Mouse (Mus musculus) cortical plate, adult 2 months (tissue): ENCODE results near the gene Tmem229b.

ENCODE experiments used
- CTCF ChIP-seq: fragments of 200-500 bp; IDR thresholded peaks from 2 replicates; pipeline ENCODE4 v1.5.1; 2011; ENCODE audit warnings: mild to moderate bottlenecking, control low read depth, low read length; ENCODE audit not compliant: insufficient read depth; ENCODE audit errors: extremely low read depth
- POLR2A ChIP-seq: fragments of 200-500 bp; IDR thresholded peaks from 2 replicates; pipeline ENCODE4 v1.6.1; 2011; ENCODE audit warnings: mild to moderate bottlenecking, low read length, control low read depth; ENCODE audit not compliant: insufficient read depth; ENCODE audit errors: extremely low read depth

DNA sequence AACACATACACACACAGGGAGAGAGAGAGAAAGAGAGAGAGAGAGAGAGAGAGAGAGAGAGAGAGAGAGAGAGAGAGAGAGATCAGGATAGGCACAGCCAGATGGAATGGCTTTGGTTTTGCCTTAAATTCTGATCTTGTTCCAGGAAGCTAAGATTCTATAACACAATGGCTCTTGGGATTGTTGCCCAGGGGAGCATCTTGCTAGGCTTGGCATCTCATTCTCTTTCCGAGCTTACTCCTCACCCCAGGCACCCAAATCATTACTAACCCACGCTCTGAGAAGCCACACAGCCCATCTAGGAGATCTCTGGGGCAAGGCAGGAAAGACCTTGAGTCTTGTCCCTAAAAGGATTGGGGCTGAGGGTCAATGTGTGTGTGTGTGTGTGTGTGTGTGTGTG, 33.6 kb downstream of the Tmem229b start:
- no peak for TF ChIP-seq CTCF
- no peak for TF ChIP-seq POLR2A
